Mouse (Mus musculus) midbrain, embryonic 13.5 days (tissue): ENCODE data around the gene Atn1. TPM values are rescaled to one million over a fixed set of nuclear protein-coding genes. Genes with fewer than 3 reads are reported as not detected.

Source experiments
- ATAC-seq: fragments of 200-750 bp; cut with Nextera tagmentation; 2 replicates; pipeline ENCODE4 v1.8.0; 2017; ENCODE audit warnings: mild to moderate bottlenecking, moderate TSS enrichment, moderate library complexity
- H3K27ac ChIP-seq: fragments of 300-500 bp; sonication (generic); 2 replicates; pipeline ENCODE4 v1.5.1; 2015; ENCODE audit warnings: inconsistent platforms, mild to moderate bottlenecking, moderate library complexity
- H3K27me3 ChIP-seq: fragments of 300-500 bp; sonication (generic); 2 replicates; pipeline ENCODE4 v1.6.1; 2015; ENCODE audit warnings: mild to moderate bottlenecking, inconsistent platforms
- H3K36me3 ChIP-seq: fragments of 300-500 bp; sonication (generic); 2 replicates; pipeline ENCODE4 v1.6.1; 2015; ENCODE audit warnings: mild to moderate bottlenecking, inconsistent platforms
- H3K4me1 ChIP-seq: fragments of 300-500 bp; sonication (generic); replicated peaks from 2 replicates; pipeline ENCODE4 v1.6.1; 2015; ENCODE audit warnings: inconsistent platforms
- H3K4me2 ChIP-seq: fragments of 300-500 bp; sonication (generic); replicated peaks from 2 replicates; pipeline ENCODE4 v1.6.1; 2015; ENCODE audit warnings: moderate library complexity, mild to moderate bottlenecking, inconsistent platforms
- H3K4me3 ChIP-seq: fragments of 300-500 bp; sonication (generic); replicated peaks from 2 replicates; pipeline ENCODE4 v1.5.1; 2015; ENCODE audit warnings: mild to moderate bottlenecking, inconsistent platforms
- H3K9ac ChIP-seq: fragments of 300-500 bp; sonication (generic); replicated peaks from 2 replicates; pipeline ENCODE4 v1.6.1; 2015; ENCODE audit warnings: mild to moderate bottlenecking, inconsistent platforms
- H3K9me3 ChIP-seq: fragments of 300-500 bp; sonication (generic); 2 replicates; pipeline ENCODE4 v1.6.1; 2016; ENCODE audit warnings: mild to moderate bottlenecking, inconsistent platforms
- WGBS: fragments of 180-500 bp; shearing (Covaris S2); methylation state at CpG from one replicate; pipeline ENCODE4 v1.1.7; 2015; 5-methylcytosine and 5-hydroxymethylcytosine counted together
- polyA plus RNA-seq: library from polyadenylated mRNA; unstranded; fragments of >200 nt; fragmentation: Nextera tagmentation; extraction: Ambion mirVana; gene quantifications from 2 replicates; pipeline ENCODE4 v1.2.1, GENCODE M21; 2015

Gene Atn1
- polyA plus RNA-seq, 1 experiment from 2014 or later: 25.4 TPM

- WGBS: 81% methylated on average over 13 of the region's 13 CpGs
Measured at GRCm38 (mm10) chr6:124717968-124718367, 38.4 kb downstream of the Atn1 start.

GRCm38 (mm10) chr6:124716864-124717490, 39.3 kb downstream of the Atn1 start:
- Histone ChIP-seq H3K4me3 (no peak overlapping the region), H3K4me1 (peaks cover 20% of the 10 kb centered on the region), H3K36me3 (peaks cover 43% of the 10 kb centered on the region), H3K27me3 (no peaks in the 10 kb centered on the region), H3K27ac (0 out of 2 replicates have a peak overlapping the region, but pooled peaks have one; percentile 5), H3K9ac (no peak overlapping the region), H3K4me2 (no peak overlapping the region), H3K9me3 (no peaks in the 10 kb centered on the region)
- 68% methylated on average over 20 of the region's 20 CpGs for WGBS
- no peak for ATAC-seq

More at GRCm38 (mm10) chr6:124717968-124718367, 38.4 kb downstream of the Atn1 start:
- no peak overlapping the region for H3K9ac ChIP-seq
- no peak for ATAC-seq
- no peak overlapping the region for H3K4me2 ChIP-seq
- no peak overlapping the region for H3K27ac ChIP-seq
- H3K9me3 ChIP-seq: no peaks in the 10 kb centered on the region
- H3K4me1 ChIP-seq: peaks cover 16% of the 10 kb centered on the region
- peaks cover 43% of the 10 kb centered on the region for H3K36me3 ChIP-seq
- no peak overlapping the region for H3K4me3 ChIP-seq
- no peaks in the 10 kb centered on the region for H3K27me3 ChIP-seq

- Histone ChIP-seq H3K36me3 (peaks cover 53% of the 10 kb centered on the region), H3K9ac (peak overlapping the region; percentile 97), H3K27ac (peak overlapping the region; percentile 86), H3K4me3 (peak overlapping the region; percentile 99), H3K9me3 (no peaks in the 10 kb centered on the region), H3K27me3 (no peaks in the 10 kb centered on the region), H3K4me2 (peak overlapping the region; percentile 98), H3K4me1 (peaks cover 43% of the 10 kb centered on the region)
- no peak for ATAC-seq
- WGBS: 22% methylated on average over 11 of the region's 11 CpGs
Measured at GRCm38 (mm10) chr6:124712918-124713317, 43.4 kb downstream of the Atn1 start.

- no peaks in the 10 kb centered on the region for H3K27me3 ChIP-seq
- H3K4me1 ChIP-seq: peaks cover 43% of the 10 kb centered on the region
- under 1% methylated on average over 76 of the region's 76 CpGs for WGBS
- peak within 1 kb of the TSS; percentile 86 for H3K27ac ChIP-seq
- peaks cover 49% of the 10 kb centered on the region for H3K36me3 ChIP-seq
- H3K9me3 ChIP-seq: no peaks in the 10 kb centered on the region
- peak within 1 kb of the TSS; percentile 98 for H3K4me2 ChIP-seq
- peak within 1 kb of the TSS; percentile 97 for H3K9ac ChIP-seq
- H3K4me3 ChIP-seq: peak within 1 kb of the TSS; percentile 99
- peak; percentile 98 for ATAC-seq
Measured at GRCm38 (mm10) chr6:124711824-124712782, 44.2 kb downstream of the Atn1 start, which contains the start of the genes Emg1 and Phb2. TSS of gene Emg1 (minus strand) at chr6:124712178. TSS of gene Phb2 (plus strand) at chr6:124712336.

GRCm38 (mm10) chr6:124708289-124708889, 47.9 kb downstream of the Atn1 start:
- no peak overlapping the region for H3K27ac ChIP-seq
- H3K4me1 ChIP-seq: peaks cover 32% of the 10 kb centered on the region
- WGBS: 93% methylated on average over 10 of the region's 10 CpGs
- no peak for ATAC-seq
- no peak overlapping the region for H3K4me2 ChIP-seq
- H3K4me3 ChIP-seq: no peak overlapping the region
- H3K36me3 ChIP-seq: peaks cover 45% of the 10 kb centered on the region
- no peak overlapping the region for H3K9ac ChIP-seq
- no peaks in the 10 kb centered on the region for H3K9me3 ChIP-seq
- no peaks in the 10 kb centered on the region for H3K27me3 ChIP-seq

GRCm38 (mm10) chr6:124706061-124706627, 50.2 kb downstream of the Atn1 start:
- peaks cover 67% of the 10 kb centered on the region for H3K36me3 ChIP-seq
- ATAC-seq: no peak
- no peak overlapping the region for H3K27ac ChIP-seq

GRCm38 (mm10) chr6:124704417-124704816, 51.9 kb downstream of the Atn1 start:
- no peak overlapping the region for H3K4me3 ChIP-seq
- H3K9me3 ChIP-seq: no peaks in the 10 kb centered on the region
- no peak overlapping the region for H3K27ac ChIP-seq
- no peaks in the 10 kb centered on the region for H3K27me3 ChIP-seq
- peaks cover 4% of the 10 kb centered on the region for H3K4me1 ChIP-seq
- no peak overlapping the region for H3K4me2 ChIP-seq
- peaks cover 83% of the 10 kb centered on the region for H3K36me3 ChIP-seq
- no peak for ATAC-seq
- 93% methylated on average over 2 of the region's 2 CpGs for WGBS
- no peak overlapping the region for H3K9ac ChIP-seq

More at GRCm38 (mm10) chr6:124706061-124706627, 50.2 kb downstream of the Atn1 start:
- no peak overlapping the region for H3K4me2 ChIP-seq
- H3K9ac ChIP-seq: no peak overlapping the region
- no peak overlapping the region for H3K4me3 ChIP-seq
- 93% methylated on average over 5 of the region's 5 CpGs for WGBS
- no peaks in the 10 kb centered on the region for H3K9me3 ChIP-seq
- H3K27me3 ChIP-seq: no peaks in the 10 kb centered on the region
- peaks cover 21% of the 10 kb centered on the region for H3K4me1 ChIP-seq

GRCm38 (mm10) chr6:124703789-124704188, 52.5 kb downstream of the Atn1 start:
- no peak overlapping the region for H3K27ac ChIP-seq
- H3K9ac ChIP-seq: no peak overlapping the region
- H3K27me3 ChIP-seq: no peaks in the 10 kb centered on the region
- H3K4me1 ChIP-seq: no peaks in the 10 kb centered on the region
- H3K4me2 ChIP-seq: no peak overlapping the region
- H3K4me3 ChIP-seq: no peak overlapping the region
- WGBS: 89% methylated on average over 7 of the region's 7 CpGs
- H3K36me3 ChIP-seq: peaks cover 84% of the 10 kb centered on the region
- no peaks in the 10 kb centered on the region for H3K9me3 ChIP-seq
- ATAC-seq: no peak

- ATAC-seq: peak; percentile 80
- no peak overlapping the region for H3K9ac ChIP-seq
- WGBS: 58% methylated on average over 3 of the region's 3 CpGs
Measured at GRCm38 (mm10) chr6:124702784-124703103, 53.6 kb downstream of the Atn1 start.

GRCm38 (mm10) chr6:124702102-124702783, 54.1 kb downstream of the Atn1 start:
- Histone ChIP-seq H3K36me3 (peaks cover 72% of the 10 kb centered on the region), H3K9me3 (no peaks in the 10 kb centered on the region), H3K4me2 (no peak overlapping the region), H3K27me3 (no peaks in the 10 kb centered on the region), H3K9ac (no peak overlapping the region), H3K4me3 (no peak overlapping the region), H3K27ac (no peak overlapping the region), H3K4me1 (0 out of 2 replicates have a peak, but pooled peaks cover 2% of the 10 kb centered on the region)
- peak; percentile 47 for ATAC-seq
- 93% methylated on average over 17 of the region's 17 CpGs for WGBS

More at GRCm38 (mm10) chr6:124702784-124703103, 53.6 kb downstream of the Atn1 start:
- no peak overlapping the region for H3K4me3 ChIP-seq
- no peak overlapping the region for H3K27ac ChIP-seq
- no peaks in the 10 kb centered on the region for H3K27me3 ChIP-seq
- peaks cover 77% of the 10 kb centered on the region for H3K36me3 ChIP-seq
- H3K4me1 ChIP-seq: 0 out of 2 replicates have a peak, but pooled peaks cover 2% of the 10 kb centered on the region
- no peaks in the 10 kb centered on the region for H3K9me3 ChIP-seq
- no peak overlapping the region for H3K4me2 ChIP-seq

GRCm38 (mm10) chr6:124701338-124701737, 55.0 kb downstream of the Atn1 start:
- peaks cover 70% of the 10 kb centered on the region for H3K36me3 ChIP-seq
- H3K27me3 ChIP-seq: no peaks in the 10 kb centered on the region
- H3K4me1 ChIP-seq: 0 out of 2 replicates have a peak, but pooled peaks cover 2% of the 10 kb centered on the region
- ATAC-seq: no peak; the same call in 1 of the 2 replicates
- no peak overlapping the region for H3K4me2 ChIP-seq
- no peak overlapping the region for H3K4me3 ChIP-seq
- H3K9me3 ChIP-seq: no peaks in the 10 kb centered on the region
- H3K27ac ChIP-seq: no peak overlapping the region
- 74% methylated on average over 8 of the region's 8 CpGs for WGBS
- H3K9ac ChIP-seq: no peak overlapping the region
